Mouse (Mus musculus) cortical plate, adult 2 months (tissue): ENCODE results near the gene Sox15. TPM values are rescaled to one million over a fixed set of nuclear protein-coding genes. Genes with fewer than 3 reads are reported as not detected.

Experiments
- H3K27ac ChIP-seq: fragments of 200-500 bp; 2 replicates; pipeline ENCODE4 v1.5.1; 2012; ENCODE audit warnings: low read length, control low read depth, inconsistent platforms; ENCODE audit not compliant: insufficient read depth
- H3K4me1 ChIP-seq: fragments of 200-500 bp; 2 replicates; pipeline ENCODE4 v1.6.1; 2011; ENCODE audit warnings: low read length; ENCODE audit not compliant: control insufficient read depth, insufficient read depth
- H3K4me3 ChIP-seq: fragments of 200-500 bp; 2 replicates; pipeline ENCODE4 v1.5.1; 2011; ENCODE audit warnings: mild to moderate bottlenecking, low read length, control low read depth; ENCODE audit not compliant: insufficient read depth
- CTCF ChIP-seq: fragments of 200-500 bp; IDR thresholded peaks from 2 replicates; pipeline ENCODE4 v1.5.1; 2011; ENCODE audit warnings: mild to moderate bottlenecking, control low read depth, low read length; ENCODE audit not compliant: insufficient read depth; ENCODE audit errors: extremely low read depth
- POLR2A ChIP-seq: fragments of 200-500 bp; IDR thresholded peaks from 2 replicates; pipeline ENCODE4 v1.6.1; 2011; ENCODE audit warnings: mild to moderate bottlenecking, low read length, control low read depth; ENCODE audit not compliant: insufficient read depth; ENCODE audit errors: extremely low read depth
- polyA plus RNA-seq: library from polyadenylated mRNA; depleted of rRNA; stranded (reverse); fragments of >200 nt; gene quantifications from 2 replicates; pipeline ENCODE4 v1.2.3, GENCODE M21; 2012

Sox15 gene
- polyA plus RNA-seq, 1 experiment, result 0.25 TPM

DNA sequence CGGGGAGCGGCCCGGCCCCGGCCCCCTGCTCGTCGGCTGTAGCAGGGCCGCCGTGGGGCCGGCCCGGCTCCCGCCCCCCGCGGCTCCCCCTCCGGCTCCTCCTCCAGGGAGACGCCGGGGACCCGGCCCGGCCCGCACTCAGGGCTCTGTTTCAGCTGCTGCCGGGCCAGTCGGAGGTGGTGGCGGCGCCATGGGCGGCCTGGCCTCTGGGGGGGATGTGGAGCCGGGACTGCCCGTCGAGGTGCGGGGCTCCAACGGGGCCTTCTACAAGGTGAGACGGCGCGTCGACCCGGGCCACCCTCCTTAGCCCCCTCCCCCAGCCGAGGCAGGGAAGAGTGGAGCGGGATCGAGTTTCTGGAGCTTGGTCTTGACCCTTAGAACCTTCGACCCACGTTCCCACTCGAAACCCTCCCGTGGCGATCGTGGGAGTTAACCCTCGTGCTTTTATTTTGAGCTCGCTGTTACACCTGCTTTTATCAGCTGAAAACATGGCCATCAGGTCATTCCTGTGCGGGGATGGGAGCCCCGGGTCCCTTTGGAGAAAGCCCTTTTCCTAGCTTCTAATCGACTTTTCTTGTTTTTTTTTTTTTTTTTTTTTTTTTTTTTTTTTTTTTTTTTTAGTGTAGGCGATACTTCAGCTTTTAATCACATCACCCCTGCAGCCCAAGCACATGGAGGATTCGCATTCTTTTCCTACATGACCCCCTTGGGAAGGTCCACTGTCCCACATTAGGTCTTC is 21.8 kb upstream of the Sox15 start:
- Histone ChIP-seq H3K4me1 (peaks cover 1% of the 10 kb centered on the region; the same call in 1 of the 2 replicates), H3K4me3 (peak overlapping the region; percentile 96), H3K27ac (peak overlapping the region; percentile 30; the same call in 1 of the 2 replicates)
- no peak for TF ChIP-seq POLR2A

- Histone ChIP-seq H3K4me3 (no peak overlapping the region), H3K27ac (no peak overlapping the region), H3K4me1 (peaks cover 1% of the 10 kb centered on the region; the same call in 1 of the 2 replicates)
- TF ChIP-seq POLR2A (no peak), CTCF (no peak)
Observed at GRCm38 (mm10) chr11:69635471-69635870, 19.6 kb upstream of the Sox15 start.

GRCm38 (mm10) chr11:69645860-69646259 is 9.3 kb upstream of the Sox15 start:
- no peaks in the 10 kb centered on the region for H3K4me1 ChIP-seq
- no peak overlapping the region for H3K4me3 ChIP-seq
- no peak for TF ChIP-seq POLR2A
- no peak for TF ChIP-seq CTCF
- no peak overlapping the region for H3K27ac ChIP-seq

- TF ChIP-seq POLR2A (no peak), CTCF (no peak)
- Histone ChIP-seq H3K27ac (no peak overlapping the region), H3K4me1 (no peaks in the 10 kb centered on the region)
Observed at GRCm38 (mm10) chr11:69653399-69653798, 1.7 kb upstream of the Sox15 start.

DNA sequence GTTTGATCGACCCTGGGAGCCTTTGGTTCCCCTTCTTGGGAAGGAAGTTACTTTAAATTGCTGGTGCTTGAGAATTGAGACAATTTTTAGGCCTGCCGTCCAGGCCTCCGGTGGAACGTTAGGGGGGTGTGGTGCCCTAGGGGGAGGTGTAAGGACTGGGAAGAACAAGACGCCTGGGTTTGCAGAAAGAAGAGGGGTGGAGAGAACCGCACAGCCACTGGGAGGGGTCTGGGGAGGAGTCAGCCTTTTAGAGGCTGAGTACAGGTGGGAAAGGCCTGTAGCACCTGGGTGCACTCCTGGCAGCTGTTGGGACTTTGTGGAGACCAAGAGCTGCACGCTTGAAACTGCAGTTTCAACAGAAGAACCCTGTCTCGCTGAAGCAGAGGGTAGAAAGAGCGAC is 354 bp upstream of the Sox15 start:
- Histone ChIP-seq H3K4me1 (no peaks in the 10 kb centered on the region), H3K27ac (no peak overlapping the region), H3K4me3 (no peak overlapping the region)
- TF ChIP-seq CTCF (no peak), POLR2A (no peak)

More at GRCm38 (mm10) chr11:69653399-69653798, 1.7 kb upstream of the Sox15 start:
- H3K4me3 ChIP-seq, result no peak overlapping the region

GRCm38 (mm10) chr11:69656065-69656455 is 946 bp downstream of the Sox15 start:
- no peak for TF ChIP-seq CTCF
- TF ChIP-seq POLR2A, result no peak
- H3K4me1 ChIP-seq, result no peaks in the 10 kb centered on the region
- H3K27ac ChIP-seq, result no peak overlapping the region
- no peak overlapping the region for H3K4me3 ChIP-seq

- Histone ChIP-seq H3K27ac (no peak overlapping the region), H3K4me3 (no peak overlapping the region)
- peak; percentile 72 for TF ChIP-seq CTCF
- TF ChIP-seq POLR2A, result no peak
Observed at GRCm38 (mm10) chr11:69656617-69657461, 1.7 kb downstream of the Sox15 start.

DNA sequence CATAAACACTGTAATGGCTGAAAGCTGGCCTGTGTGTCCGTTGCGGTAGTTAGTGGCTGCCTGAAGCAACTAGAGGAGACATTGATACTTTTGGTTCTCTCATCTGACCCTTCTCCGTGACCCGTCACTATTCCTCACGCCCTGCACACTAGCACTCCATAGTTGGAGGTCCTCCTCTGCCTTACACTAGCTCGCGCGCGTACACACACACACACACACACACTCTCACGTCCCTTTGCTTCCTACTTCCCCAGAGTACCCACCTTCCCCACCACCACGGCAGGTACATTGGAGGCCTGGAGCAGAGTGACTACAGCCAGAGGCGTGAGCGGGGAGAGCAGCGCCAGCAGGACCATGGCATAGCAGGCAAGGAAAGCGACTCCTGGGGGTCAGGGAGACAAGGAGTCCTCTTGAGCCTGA is 2.4 kb downstream of the Sox15 start:
- Histone ChIP-seq H3K27ac (no peak overlapping the region), H3K4me3 (no peak overlapping the region), H3K4me1 (no peaks in the 10 kb centered on the region)
- TF ChIP-seq POLR2A (no peak), CTCF (no peak)

More at GRCm38 (mm10) chr11:69656617-69657461, 1.7 kb downstream of the Sox15 start:
- H3K4me1 ChIP-seq, result no peaks in the 10 kb centered on the region

DNA sequence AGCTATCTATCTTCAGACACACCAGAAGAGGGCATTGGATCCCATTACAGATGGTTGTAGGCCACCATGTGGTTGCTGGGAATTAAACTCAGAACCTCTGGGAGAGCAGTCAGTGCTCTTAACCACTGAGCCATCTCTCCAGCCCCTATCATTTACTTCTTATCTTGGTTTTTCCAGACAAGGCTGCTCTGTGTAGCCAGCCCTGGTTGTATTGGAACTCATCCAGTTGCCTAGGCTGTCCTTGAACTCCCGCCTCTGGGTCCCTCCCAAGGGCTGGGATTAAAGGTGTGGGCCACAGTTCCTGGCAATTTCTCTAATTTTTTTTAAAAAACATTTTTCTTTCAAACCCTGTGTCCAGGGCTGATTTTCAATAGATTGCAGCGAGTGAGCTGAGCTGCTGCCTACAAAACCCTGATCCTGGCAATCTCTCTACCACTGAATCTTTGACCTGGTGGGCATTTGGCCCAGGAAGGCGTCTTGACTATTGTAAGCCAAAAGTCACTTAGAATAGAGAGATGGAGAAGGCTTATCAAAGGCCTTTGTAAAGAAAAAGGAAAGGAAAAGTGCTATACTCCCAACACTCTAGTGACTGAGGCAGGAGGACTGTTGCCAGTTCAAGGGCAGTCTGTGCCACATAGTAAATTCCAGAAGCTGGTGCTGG is 6.2 kb downstream of the Sox15 start:
- TF ChIP-seq POLR2A (no peak), CTCF (no peak)
- Histone ChIP-seq H3K4me1 (no peaks in the 10 kb centered on the region), H3K4me3 (peak overlapping the region; percentile 78; the same call in 1 of the 2 replicates), H3K27ac (no peak overlapping the region)
